Mouse (Mus musculus): ENCODE measurements around the gene Ago3. TPM values are rescaled to one million over a fixed set of nuclear protein-coding genes. Genes with fewer than 3 reads are reported as not detected.

Ago3 gene
- total and polyA plus RNA-seq, 3 experiments = 5.3 to 6.7 (median 5.3) TPM

DNA sequence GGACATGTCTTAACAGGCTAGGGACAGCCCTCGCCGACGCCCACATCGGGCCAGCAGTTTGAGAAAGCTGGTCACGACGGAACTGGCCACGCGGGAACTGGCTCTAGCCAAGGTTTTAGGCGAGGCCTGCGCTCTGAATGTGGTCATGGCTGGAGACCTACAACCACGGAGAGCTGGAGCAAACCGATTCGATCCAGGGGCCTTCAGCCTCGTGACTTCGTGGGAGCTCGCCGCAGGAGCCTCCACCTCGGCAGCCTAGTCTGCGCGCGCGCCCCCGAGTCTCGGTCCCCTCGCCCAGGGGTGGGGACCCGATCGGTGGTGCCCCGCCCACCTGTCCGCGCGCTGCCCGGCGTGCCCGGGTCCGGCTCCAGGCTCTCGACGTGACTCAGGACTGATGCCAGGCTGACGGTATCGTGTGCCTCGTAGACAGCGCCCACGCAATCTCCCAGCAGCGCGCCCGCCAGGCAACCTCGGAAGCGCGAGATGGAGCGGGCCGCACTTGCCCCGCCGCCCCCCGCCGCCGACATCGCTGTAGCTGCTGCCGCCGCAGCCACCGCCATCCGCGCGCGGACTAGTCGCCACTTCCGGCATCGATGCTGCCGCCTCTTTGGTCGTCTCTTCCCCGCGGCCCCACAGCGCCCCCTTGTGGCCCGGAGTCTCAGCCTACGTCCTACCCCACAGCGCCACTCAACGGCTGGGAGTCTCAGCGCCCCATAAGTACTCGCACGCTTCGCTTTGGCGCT, 108.1 kb downstream of the Ago3 start, which contains the start of gene Adprhl2 (continued):
- TF ChIP-seq RAD21 (IDR thresholded peaks at IDR 0.05; ENCODE audit: low read depth, low read length) (peak; percentile 54), MXI1 (IDR thresholded peaks at IDR 0.05; ENCODE audit: low read depth, low read length) (peak; percentile 92), TCF12 (IDR thresholded peaks at IDR 0.05; ENCODE audit: low read depth, low read length) (peak; percentile 96), ETS1 (conservative IDR thresholded peaks at IDR 0.05; ENCODE audit: low read depth, low read length) (no peak), USF1 (IDR thresholded peaks at IDR 0.05; ENCODE audit: low read depth, low read length) (no peak), SMC3 (IDR thresholded peaks at IDR 0.05; ENCODE audit: low read depth, low read length) (peak; percentile 86), CHD2 (IDR thresholded peaks at IDR 0.05; ENCODE audit: low read length) (0 out of 2 replicates have a peak, but pooled peaks have one; percentile 37), ELF1 (IDR thresholded peaks at IDR 0.05; ENCODE audit: low read depth, low read length) (peak; percentile 92), ZNF384 (IDR thresholded peaks at IDR 0.05; ENCODE audit: low read depth, low read length) (peak; percentile 59), NELFE (IDR thresholded peaks at IDR 0.05; ENCODE audit: low read depth, low read length) (peak; percentile 98), PAX5 (IDR thresholded peaks at IDR 0.05; ENCODE audit: low read length) (no peak)

- DNase-seq (ENCODE audit: extremely low read depth) = no peak
- in situ Hi-C loops (cut with MboI; ENCODE audit: low pct_ligation_motif_present, low pct_unique_long_range_greater_than_20kb, low sequenced_read_pairs) = no loop called here
- H3K27me3 ChIP-seq (replicated peaks) = no peaks in the 10 kb centered on the region
- no peaks in the 10 kb centered on the region for H3K9me3 ChIP-seq (replicated peaks; ENCODE audit: low read length)
- H3K4me1 ChIP-seq (ENCODE audit: control insufficient read depth in 1 of 2, insufficient read depth in 2 of 2) = peaks cover 4 to 17% of the 10 kb centered on the region in 2 experiments; a peak in 3 of 4 replicates
- H3K36me3 ChIP-seq (replicated peaks in 1 of 2; ENCODE audit: control insufficient read depth in 1 of 2, insufficient read depth in 1 of 2, low read length in 1 of 2) = peaks cover 35 to 57% of the 10 kb centered on the region in 2 experiments
- no peak for TF ChIP-seq ZC3H11A (IDR thresholded peaks at IDR 0.05; ENCODE audit: low read depth, low read length)
- no peak for TF ChIP-seq MYC (IDR thresholded peaks at IDR 0.05; ENCODE audit: low read depth, low read length)
- TF ChIP-seq ZMIZ1 (IDR thresholded peaks at IDR 0.05; ENCODE audit: low read depth, low read length) = no peak
- no peak for TF ChIP-seq BHLHE40 (IDR thresholded peaks at IDR 0.05; ENCODE audit: low read depth, low read length)
- TF ChIP-seq NELFE (IDR thresholded peaks at IDR 0.05; ENCODE audit: low read depth, low read length) = no peak
- H3K4me2 ChIP-seq (ENCODE audit: insufficient read depth, low read depth, poor library complexity, severe bottlenecking) = no peak overlapping the region
- H3K79me2 ChIP-seq (replicated peaks; ENCODE audit: control insufficient read depth, extremely low read depth, insufficient read depth, poor library complexity, severe bottlenecking) = peaks cover 14% of the 10 kb centered on the region
- H3K9ac ChIP-seq (ENCODE audit: insufficient read depth, low read depth) = no peak overlapping the region
- 0 out of 2 replicates have a peak overlapping the region, but pooled peaks have one; percentile 24 for H3K27ac ChIP-seq (ENCODE audit: insufficient read depth, low read depth)
- no peak overlapping the region for H3K4me3 ChIP-seq (replicated peaks in 1 of 3; ENCODE audit: low read depth in 2 of 3, low read length in 2 of 3, poor library complexity in 1 of 3)
- dilution Hi-C loops (cut with MboI; ENCODE audit: extremely low pct_ligation_motif_present, extremely low pct_unique_long_range_greater_than_20kb, low sequenced_read_pairs) = no loop called here
Measured at GRCm38 (mm10) chr4:126319806-126320205, 109.5 kb downstream of the Ago3 start.

DNA sequence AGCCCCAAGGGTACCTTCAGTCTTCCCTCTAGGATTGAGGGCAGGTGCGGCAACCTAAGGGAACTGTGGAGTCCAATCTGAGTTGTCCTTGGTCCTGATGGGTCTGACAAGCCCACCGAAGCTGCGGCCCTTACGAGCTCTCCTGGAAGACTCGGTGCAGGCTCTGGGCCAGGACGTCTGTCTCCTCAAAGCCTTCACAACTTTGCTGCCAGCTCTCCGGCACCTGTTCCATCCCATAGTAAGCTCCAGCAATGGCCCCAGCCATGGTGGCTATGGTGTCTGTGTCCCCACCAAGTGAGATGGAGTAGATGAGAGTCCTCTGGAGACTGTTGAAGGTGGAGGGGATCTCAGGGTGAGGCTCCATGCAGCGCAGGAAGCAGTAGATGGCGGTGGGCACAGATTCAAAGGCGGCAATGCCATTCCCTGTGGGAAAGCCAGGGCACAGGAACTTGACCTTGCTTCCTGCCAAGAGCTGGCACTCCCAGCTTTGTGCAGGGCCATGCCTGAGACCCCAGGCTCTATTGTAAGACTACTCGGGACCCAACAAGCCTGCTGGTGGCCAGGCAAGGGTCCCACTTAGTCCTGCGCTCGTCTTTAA, 112.8 kb downstream of the Ago3 start:
- dilution Hi-C loops (cut with MboI; ENCODE audit: extremely low pct_ligation_motif_present, extremely low pct_unique_long_range_greater_than_20kb, low sequenced_read_pairs) (no loop called here), in situ Hi-C loops (cut with MboI; ENCODE audit: low pct_ligation_motif_present, low pct_unique_long_range_greater_than_20kb, low sequenced_read_pairs) (no loop called here)
- TF ChIP-seq ZKSCAN1 (IDR thresholded peaks at IDR 0.05; ENCODE audit: borderline replicate concordance, low read depth, low read length) (no peak), POLR2AphosphoS2 (IDR thresholded peaks at IDR 0.05; ENCODE audit: low read depth, low read length) (no peak), KAT2A (IDR thresholded peaks at IDR 0.05; ENCODE audit: insufficient replicate concordance, low read length) (no peak), UBTF (IDR thresholded peaks at IDR 0.05; ENCODE audit: low read depth, low read length) (no peak), PAX5 (IDR thresholded peaks at IDR 0.05; ENCODE audit: low read length) (no peak), CHD2 (IDR thresholded peaks at IDR 0.05; ENCODE audit: low read length) (no peak)
- H3K9me3 ChIP-seq (replicated peaks; ENCODE audit: low read length) = no peaks in the 10 kb centered on the region
- no peaks in the 10 kb centered on the region for H3K27me3 ChIP-seq (replicated peaks)
- no peak overlapping the region for H3K9ac ChIP-seq (ENCODE audit: insufficient read depth, low read depth)
- H3K4me1 ChIP-seq (ENCODE audit: control insufficient read depth in 1 of 2, insufficient read depth in 2 of 2) = peaks cover 4 to 14% of the 10 kb centered on the region in 2 experiments; a peak in 3 of 4 replicates
- DNase-seq (ENCODE audit: extremely low read depth) = no peak
- H3K27ac ChIP-seq (ENCODE audit: insufficient read depth, low read depth) = no peak overlapping the region
- peaks cover 37 to 66% of the 10 kb centered on the region in 2 experiments for H3K36me3 ChIP-seq (replicated peaks in 1 of 2; ENCODE audit: control insufficient read depth in 1 of 2, insufficient read depth in 1 of 2, low read length in 1 of 2)
- peaks cover 14% of the 10 kb centered on the region for H3K79me2 ChIP-seq (replicated peaks; ENCODE audit: control insufficient read depth, extremely low read depth, insufficient read depth, poor library complexity, severe bottlenecking)
- no peak overlapping the region for H3K4me2 ChIP-seq (ENCODE audit: insufficient read depth, low read depth, poor library complexity, severe bottlenecking)
- no peak overlapping the region for H3K4me3 ChIP-seq (replicated peaks in 1 of 3; ENCODE audit: low read depth in 2 of 3, low read length in 2 of 3, poor library complexity in 1 of 3)

All from CH12.LX (cell line).